Mouse (Mus musculus) adrenal gland, adult (tissue): ENCODE results near the gene Plxnc1.
A peak's percentile ranks its signal among the peaks of the same experiment; 100 is the strongest.

Source experiments
- DNase-seq, 2 experiments: peaks; one replicate each; pipeline ENCODE4 v3.0.0; 2022 to 2023; ENCODE audit warnings: low spot score in 1 of 2; ENCODE audit not compliant: inconsistent age in 2 of 2

Gene Plxnc1

GRCm38 (mm10) chr10:94922848-94923247 is 21.8 kb downstream of the Plxnc1 start:
- no peak for DNase-seq

- DNase-seq: no peak
These were observed 22.9 kb downstream of the Plxnc1 start for GRCm38 (mm10) chr10:94921751-94922150.

- no peak for DNase-seq
These were observed 24.1 kb downstream of the Plxnc1 start for GRCm38 (mm10) chr10:94920526-94920925.

- no peak for DNase-seq
These were observed 24.7 kb downstream of the Plxnc1 start for GRCm38 (mm10) chr10:94919960-94920359.

- DNase-seq: peak; percentile 59 to 64
These were observed 25.1 kb downstream of the Plxnc1 start for GRCm38 (mm10) chr10:94919552-94919951.

- no peak for DNase-seq
These were observed 26.0 kb downstream of the Plxnc1 start for GRCm38 (mm10) chr10:94918618-94919017.

GRCm38 (mm10) chr10:94917990-94918389 is 26.6 kb downstream of the Plxnc1 start:
- DNase-seq: no peak

GRCm38 (mm10) chr10:94917354-94917753 is 27.3 kb downstream of the Plxnc1 start:
- no peak for DNase-seq

GRCm38 (mm10) chr10:94916610-94917009 is 28.0 kb downstream of the Plxnc1 start:
- no peak for DNase-seq

- no peak for DNase-seq
These were observed 28.9 kb downstream of the Plxnc1 start for GRCm38 (mm10) chr10:94915746-94916145.

- DNase-seq: no peak
These were observed 30.6 kb downstream of the Plxnc1 start for GRCm38 (mm10) chr10:94914081-94914480.

- no peak for DNase-seq
These were observed 31.3 kb downstream of the Plxnc1 start for GRCm38 (mm10) chr10:94913336-94913739.

GRCm38 (mm10) chr10:94912551-94912950 is 32.1 kb downstream of the Plxnc1 start:
- no peak for DNase-seq

- DNase-seq: no peak
These were observed 33.5 kb downstream of the Plxnc1 start for GRCm38 (mm10) chr10:94911102-94911501.

GRCm38 (mm10) chr10:94910570-94910969 is 34.1 kb downstream of the Plxnc1 start:
- no peak for DNase-seq

- no peak for DNase-seq
These were observed 34.8 kb downstream of the Plxnc1 start for GRCm38 (mm10) chr10:94909789-94910188.

- peak; percentile 51 to 73 for DNase-seq
These were observed 35.5 kb downstream of the Plxnc1 start for GRCm38 (mm10) chr10:94908976-94909717.

- DNase-seq: peak; percentile 35 to 58
These were observed 38.8 kb downstream of the Plxnc1 start for GRCm38 (mm10) chr10:94905689-94906473.

GRCm38 (mm10) chr10:94905219-94905618 is 39.4 kb downstream of the Plxnc1 start:
- no peak for DNase-seq

GRCm38 (mm10) chr10:94896950-94897349 is 47.7 kb downstream of the Plxnc1 start:
- no peak for DNase-seq

- no peak for DNase-seq
These were observed 48.3 kb downstream of the Plxnc1 start for GRCm38 (mm10) chr10:94896311-94896710.

- no peak for DNase-seq
These were observed 48.8 kb downstream of the Plxnc1 start for GRCm38 (mm10) chr10:94895876-94896275.
